Mouse (Mus musculus): ENCODE measurements around the gene Pp2d1. TPM values are rescaled to one million over a fixed set of nuclear protein-coding genes. Genes with fewer than 3 reads are reported as not detected.

The Pp2d1 gene
- polyA plus RNA-seq, 1 experiment from 2014 or later: 0.35 TPM

DNA sequence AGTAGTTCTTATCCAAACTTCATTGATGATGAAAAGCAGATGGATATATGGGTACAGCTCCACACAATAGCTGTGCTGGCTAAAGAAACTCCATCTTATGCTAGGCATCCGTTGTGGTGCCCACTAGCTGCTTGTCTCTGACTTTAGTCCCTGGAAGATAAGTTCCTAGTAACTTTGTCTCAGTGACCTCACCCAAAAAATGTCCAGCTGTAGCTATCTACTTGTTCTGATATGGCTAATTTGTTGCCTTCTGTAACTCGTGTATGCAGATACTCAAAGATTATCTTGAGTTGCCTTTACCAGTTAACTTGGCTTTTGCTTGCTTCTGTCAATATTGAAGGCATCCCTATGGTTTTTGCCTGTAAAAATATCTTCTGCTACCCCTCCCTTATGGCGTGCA, 15.6 kb upstream of the Pp2d1 start:
- Histone ChIP-seq H3K4me1 (ENCODE audit: control insufficient read depth, insufficient read depth, low read length) (no peaks in the 10 kb centered on the region), H3K4me3 (ENCODE audit: low read length) (no peak overlapping the region), H3K9me3 (ENCODE audit: control insufficient read depth, low read length) (no peaks in the 10 kb centered on the region), H3K4me2 (replicated peaks; ENCODE audit: low read depth, low read length) (no peak overlapping the region), H3K9ac (ENCODE audit: low read depth, low read length) (no peak overlapping the region), H3K27me3 (ENCODE audit: control insufficient read depth, insufficient read depth, low read length) (no peaks in the 10 kb centered on the region), H3K36me3 (ENCODE audit: control insufficient read depth, insufficient read depth, low read length) (no peaks in the 10 kb centered on the region), H3K27ac (ENCODE audit: low read depth, low read length) (no peak overlapping the region)
- ATAC-seq (ENCODE audit: low FRiP score, low TSS enrichment): no peak
- 82% methylated on average over 3 of the region's 3 CpGs for WGBS

DNA sequence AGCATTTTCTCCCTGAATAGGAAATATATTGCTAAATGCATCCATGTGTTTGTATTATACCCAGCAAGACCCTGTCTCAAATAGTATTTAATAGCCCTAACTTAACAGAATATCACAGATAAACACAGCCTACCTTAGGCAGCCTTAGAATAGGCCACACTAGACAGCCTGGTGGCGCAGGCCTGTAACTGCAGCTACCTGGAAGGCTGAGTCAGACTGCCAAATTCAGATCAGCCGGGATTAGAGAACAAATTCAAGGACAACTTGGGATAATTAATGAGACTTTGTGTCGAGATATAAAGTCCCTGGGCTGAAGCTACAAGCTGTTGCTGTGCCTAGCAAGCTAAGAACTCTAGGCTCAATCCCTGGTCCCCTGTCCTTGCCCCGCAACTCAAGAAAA, 14.8 kb upstream of the Pp2d1 start:
- Histone ChIP-seq H3K27ac (ENCODE audit: low read depth, low read length) (no peak overlapping the region), H3K9me3 (ENCODE audit: control insufficient read depth, low read length) (no peaks in the 10 kb centered on the region), H3K9ac (ENCODE audit: low read depth, low read length) (no peak overlapping the region), H3K36me3 (ENCODE audit: control insufficient read depth, insufficient read depth, low read length) (no peaks in the 10 kb centered on the region), H3K4me2 (replicated peaks; ENCODE audit: low read depth, low read length) (no peak overlapping the region), H3K4me1 (ENCODE audit: control insufficient read depth, insufficient read depth, low read length) (no peaks in the 10 kb centered on the region), H3K4me3 (ENCODE audit: low read length) (no peak overlapping the region), H3K27me3 (ENCODE audit: control insufficient read depth, insufficient read depth, low read length) (no peaks in the 10 kb centered on the region)
- WGBS: 76% methylated on average over 4 of the region's 4 CpGs
- ATAC-seq (ENCODE audit: low FRiP score, low TSS enrichment): no peak

DNA sequence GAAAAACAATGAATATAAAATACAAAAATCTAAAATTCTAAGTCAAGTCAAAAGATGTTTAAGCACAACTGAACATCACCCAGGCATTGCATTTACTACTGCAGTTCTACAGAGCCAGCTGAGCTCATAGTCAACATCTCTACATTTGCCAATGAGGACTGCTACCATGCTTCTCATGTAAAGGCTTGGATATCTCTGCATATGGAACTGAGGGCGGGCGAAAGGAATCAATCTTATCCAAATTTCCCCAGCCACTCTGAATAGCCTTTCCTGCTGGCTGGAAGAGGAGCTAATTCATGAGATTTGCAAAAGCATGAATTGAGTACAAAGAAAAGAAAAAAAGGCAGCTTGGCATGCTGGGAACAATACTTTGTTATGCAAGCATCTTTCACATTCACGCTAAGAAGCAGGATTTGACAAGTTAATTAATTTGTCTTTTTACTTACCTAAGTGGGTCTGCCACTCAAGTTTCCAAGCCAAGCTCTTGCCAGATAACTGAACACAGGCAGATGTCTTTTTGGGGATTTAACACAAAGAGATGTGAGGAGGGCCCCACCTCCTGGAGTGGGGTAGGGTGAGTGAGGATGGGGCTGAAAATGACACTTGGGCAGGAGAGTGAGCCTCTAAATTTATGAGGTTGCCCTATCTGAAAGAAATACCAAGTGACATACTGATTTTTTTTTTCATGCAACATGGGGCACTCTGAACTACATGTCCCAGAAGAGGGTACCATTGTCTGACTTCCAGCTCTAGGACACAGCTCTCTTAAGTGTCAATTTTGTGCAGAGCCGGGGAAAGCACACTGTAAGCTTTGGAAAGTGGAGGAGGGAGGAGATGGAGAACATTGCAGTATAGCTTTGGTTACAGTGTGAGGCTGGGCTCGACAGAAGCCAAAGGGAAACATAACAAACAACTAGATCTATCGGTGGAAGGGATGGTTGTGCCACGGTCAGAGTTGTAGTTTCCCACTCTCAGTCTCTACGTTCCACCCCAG, 12.4 kb upstream of the Pp2d1 start:
- ATAC-seq (ENCODE audit: low FRiP score, low TSS enrichment): no peak
- H3K4me1 ChIP-seq (ENCODE audit: control insufficient read depth, insufficient read depth, low read length): no peaks in the 10 kb centered on the region
- H3K9me3 ChIP-seq (ENCODE audit: control insufficient read depth, low read length): no peaks in the 10 kb centered on the region
- H3K4me3 ChIP-seq (ENCODE audit: low read length): no peak overlapping the region
- no peak overlapping the region for H3K9ac ChIP-seq (ENCODE audit: low read depth, low read length)
- 80% methylated on average over 8 of the region's 8 CpGs for WGBS
- H3K36me3 ChIP-seq (ENCODE audit: control insufficient read depth, insufficient read depth, low read length): no peaks in the 10 kb centered on the region
- no peaks in the 10 kb centered on the region for H3K27me3 ChIP-seq (ENCODE audit: control insufficient read depth, insufficient read depth, low read length)
- H3K4me2 ChIP-seq (replicated peaks; ENCODE audit: low read depth, low read length): no peak overlapping the region
- no peak overlapping the region for H3K27ac ChIP-seq (ENCODE audit: low read depth, low read length)

DNA sequence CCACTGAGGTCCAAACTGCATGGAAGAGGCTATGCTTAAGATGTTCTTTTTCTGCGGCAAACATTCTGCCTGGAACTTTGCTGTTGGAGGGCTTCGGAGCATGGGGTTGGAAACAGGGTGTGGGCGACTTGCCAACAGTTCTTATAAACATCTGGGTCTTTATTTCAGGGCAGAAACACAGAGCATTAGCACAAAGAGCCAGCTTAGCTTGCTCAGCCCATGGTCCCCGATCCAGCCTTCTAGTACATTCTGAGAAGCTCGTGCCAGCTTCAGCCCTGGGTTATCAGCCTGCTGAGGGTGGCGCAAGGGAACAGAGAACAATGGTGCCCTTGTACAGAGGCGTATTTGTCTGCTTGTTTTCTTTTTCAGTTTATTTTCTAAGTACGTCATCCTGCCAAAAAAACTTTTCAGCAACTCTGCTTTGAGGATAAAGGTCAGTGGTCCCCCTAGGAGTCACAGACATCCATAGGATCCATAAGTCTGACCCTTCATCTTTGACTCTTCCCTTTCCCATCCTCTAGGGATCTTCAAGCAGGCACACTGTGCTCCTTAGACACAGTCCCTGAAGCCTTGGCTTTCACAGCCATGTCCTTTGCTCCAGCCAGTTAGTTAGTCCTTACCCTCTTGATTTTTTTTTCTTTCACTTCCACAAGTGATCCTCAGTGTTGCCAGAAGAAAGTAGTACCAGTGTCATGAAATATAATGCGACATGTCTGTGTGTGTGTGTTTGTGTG, 4.5 kb upstream of the Pp2d1 start:
- no peaks in the 10 kb centered on the region for H3K9me3 ChIP-seq (ENCODE audit: control insufficient read depth, low read length)
- H3K27ac ChIP-seq (ENCODE audit: low read depth, low read length): no peak overlapping the region
- no peaks in the 10 kb centered on the region for H3K4me1 ChIP-seq (ENCODE audit: control insufficient read depth, insufficient read depth, low read length)
- H3K4me3 ChIP-seq (ENCODE audit: low read length): no peak overlapping the region
- no peak for ATAC-seq (ENCODE audit: low FRiP score, low TSS enrichment)
- no peaks in the 10 kb centered on the region for H3K27me3 ChIP-seq (ENCODE audit: control insufficient read depth, insufficient read depth, low read length)
- WGBS: 78% methylated on average over 9 of the region's 9 CpGs
- H3K4me2 ChIP-seq (replicated peaks; ENCODE audit: low read depth, low read length): no peak overlapping the region
- no peaks in the 10 kb centered on the region for H3K36me3 ChIP-seq (ENCODE audit: control insufficient read depth, insufficient read depth, low read length)
- H3K9ac ChIP-seq (ENCODE audit: low read depth, low read length): no peak overlapping the region

DNA sequence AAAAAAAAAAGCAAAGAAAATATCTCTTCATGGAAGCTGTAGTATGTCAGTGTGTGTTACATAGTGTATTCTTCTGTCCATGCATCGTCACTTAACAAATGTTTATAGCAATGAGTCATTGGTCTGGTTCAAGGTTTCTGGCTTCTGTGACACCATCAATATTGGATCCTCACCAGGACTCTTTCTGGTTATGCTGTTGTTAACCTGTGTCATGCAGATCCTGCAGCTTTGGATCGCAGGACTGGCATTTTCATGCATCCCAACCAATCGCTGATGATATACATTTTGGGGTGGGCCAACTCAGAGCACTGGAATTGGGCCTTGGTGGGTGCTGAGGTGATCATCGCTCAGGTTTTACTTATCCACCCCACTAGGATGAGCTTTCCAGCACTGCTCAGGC, 3.3 kb upstream of the Pp2d1 start:
- H3K36me3 ChIP-seq (ENCODE audit: control insufficient read depth, insufficient read depth, low read length): no peaks in the 10 kb centered on the region
- H3K4me2 ChIP-seq (replicated peaks; ENCODE audit: low read depth, low read length): no peak overlapping the region
- H3K9ac ChIP-seq (ENCODE audit: low read depth, low read length): no peak overlapping the region
- no peaks in the 10 kb centered on the region for H3K27me3 ChIP-seq (ENCODE audit: control insufficient read depth, insufficient read depth, low read length)
- no peaks in the 10 kb centered on the region for H3K9me3 ChIP-seq (ENCODE audit: control insufficient read depth, low read length)
- H3K4me3 ChIP-seq (ENCODE audit: low read length): no peak overlapping the region
- ATAC-seq (ENCODE audit: low FRiP score, low TSS enrichment): no peak
- H3K4me1 ChIP-seq (ENCODE audit: control insufficient read depth, insufficient read depth, low read length): no peaks in the 10 kb centered on the region
- WGBS: 93% methylated on average over 4 of the region's 4 CpGs
- no peak overlapping the region for H3K27ac ChIP-seq (ENCODE audit: low read depth, low read length)

DNA sequence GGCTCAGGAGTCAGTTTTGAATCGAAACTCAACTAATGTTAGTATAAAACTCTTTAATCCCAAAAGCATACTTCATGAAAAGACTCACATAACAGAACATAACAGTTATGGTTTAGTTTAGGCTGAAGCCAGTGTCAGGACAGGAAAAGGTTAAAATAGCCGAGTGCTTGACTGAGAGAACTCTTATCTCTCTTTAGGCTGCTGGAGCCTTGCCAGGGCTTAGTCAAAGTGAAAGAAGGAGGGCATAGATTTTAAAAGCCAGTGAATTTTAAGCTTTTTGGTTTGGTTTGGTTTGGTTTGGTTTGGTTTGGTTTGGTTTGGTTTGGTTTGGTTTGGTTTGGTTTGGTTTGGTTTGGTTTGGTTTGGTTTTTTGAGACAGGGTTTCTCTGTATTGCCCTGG, 6.8 kb downstream of the Pp2d1 start:
- no peaks in the 10 kb centered on the region for H3K27me3 ChIP-seq (ENCODE audit: control insufficient read depth, insufficient read depth, low read length)
- H3K4me2 ChIP-seq (replicated peaks; ENCODE audit: low read depth, low read length): no peak overlapping the region
- no peaks in the 10 kb centered on the region for H3K4me1 ChIP-seq (ENCODE audit: control insufficient read depth, insufficient read depth, low read length)
- WGBS: 72% methylated on average over 2 of the region's 2 CpGs
- no peak for ATAC-seq (ENCODE audit: low FRiP score, low TSS enrichment)
- H3K9me3 ChIP-seq (ENCODE audit: control insufficient read depth, low read length): no peaks in the 10 kb centered on the region
- no peak overlapping the region for H3K4me3 ChIP-seq (ENCODE audit: low read length)
- no peaks in the 10 kb centered on the region for H3K36me3 ChIP-seq (ENCODE audit: control insufficient read depth, insufficient read depth, low read length)
- no peak overlapping the region for H3K27ac ChIP-seq (ENCODE audit: low read depth, low read length)
- H3K9ac ChIP-seq (ENCODE audit: low read depth, low read length): no peak overlapping the region

DNA sequence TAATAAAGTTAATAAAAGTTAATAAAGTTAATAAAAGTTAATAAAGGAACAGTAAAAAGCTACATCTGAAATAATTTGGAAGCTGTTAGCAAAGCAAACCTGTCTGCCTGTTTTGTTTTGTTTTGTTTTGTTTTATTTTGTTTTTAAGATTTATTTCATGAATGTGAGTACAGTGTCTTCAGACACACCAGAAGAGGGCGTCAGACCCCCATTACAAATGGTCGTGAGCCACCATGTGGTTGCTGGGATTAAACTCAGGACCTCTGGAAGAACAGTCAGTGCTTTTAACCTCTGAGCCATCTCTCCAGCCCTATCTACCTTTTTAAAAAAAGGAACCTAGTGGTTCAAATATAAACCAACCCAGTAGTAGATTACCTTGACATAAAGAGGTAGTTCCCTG, 8.1 kb downstream of the Pp2d1 start:
- Histone ChIP-seq H3K27me3 (ENCODE audit: control insufficient read depth, insufficient read depth, low read length) (no peaks in the 10 kb centered on the region), H3K4me1 (ENCODE audit: control insufficient read depth, insufficient read depth, low read length) (no peaks in the 10 kb centered on the region), H3K4me3 (ENCODE audit: low read length) (no peak overlapping the region), H3K4me2 (replicated peaks; ENCODE audit: low read depth, low read length) (no peak overlapping the region), H3K36me3 (ENCODE audit: control insufficient read depth, insufficient read depth, low read length) (no peaks in the 10 kb centered on the region), H3K27ac (ENCODE audit: low read depth, low read length) (no peak overlapping the region), H3K9ac (ENCODE audit: low read depth, low read length) (no peak overlapping the region), H3K9me3 (ENCODE audit: control insufficient read depth, low read length) (no peaks in the 10 kb centered on the region)
- WGBS: 54% methylated on average over 2 of the region's 2 CpGs
- ATAC-seq (ENCODE audit: low FRiP score, low TSS enrichment): no peak

DNA sequence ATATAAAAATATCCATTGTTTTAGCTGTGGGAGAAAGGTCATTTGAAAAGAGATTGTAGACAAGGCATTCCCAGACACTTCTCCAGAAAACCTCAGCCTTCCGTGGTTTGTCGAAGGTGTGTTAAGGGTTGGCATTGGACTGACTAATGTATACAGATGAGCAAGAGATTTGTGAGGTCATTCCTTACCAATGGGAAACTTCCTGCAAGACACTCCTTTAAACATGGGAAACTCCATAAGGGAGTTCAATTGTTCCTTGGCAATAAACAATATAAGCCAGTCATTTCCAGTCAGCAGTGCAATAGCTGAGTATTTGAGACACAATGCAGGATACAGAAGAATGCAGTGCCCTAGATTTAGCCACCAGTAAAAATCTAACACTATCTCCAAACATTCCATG, 11.2 kb downstream of the Pp2d1 start:
- Histone ChIP-seq H3K36me3 (ENCODE audit: control insufficient read depth, insufficient read depth, low read length) (no peaks in the 10 kb centered on the region), H3K27me3 (ENCODE audit: control insufficient read depth, insufficient read depth, low read length) (no peaks in the 10 kb centered on the region), H3K4me3 (ENCODE audit: low read length) (no peak overlapping the region), H3K9me3 (ENCODE audit: control insufficient read depth, low read length) (no peaks in the 10 kb centered on the region), H3K4me1 (ENCODE audit: control insufficient read depth, insufficient read depth, low read length) (no peaks in the 10 kb centered on the region), H3K9ac (ENCODE audit: low read depth, low read length) (no peak overlapping the region), H3K4me2 (replicated peaks; ENCODE audit: low read depth, low read length) (no peak overlapping the region), H3K27ac (ENCODE audit: low read depth, low read length) (no peak overlapping the region)
- WGBS: 91% methylated on average over 2 of the region's 2 CpGs
- ATAC-seq (ENCODE audit: low FRiP score, low TSS enrichment): no peak

DNA sequence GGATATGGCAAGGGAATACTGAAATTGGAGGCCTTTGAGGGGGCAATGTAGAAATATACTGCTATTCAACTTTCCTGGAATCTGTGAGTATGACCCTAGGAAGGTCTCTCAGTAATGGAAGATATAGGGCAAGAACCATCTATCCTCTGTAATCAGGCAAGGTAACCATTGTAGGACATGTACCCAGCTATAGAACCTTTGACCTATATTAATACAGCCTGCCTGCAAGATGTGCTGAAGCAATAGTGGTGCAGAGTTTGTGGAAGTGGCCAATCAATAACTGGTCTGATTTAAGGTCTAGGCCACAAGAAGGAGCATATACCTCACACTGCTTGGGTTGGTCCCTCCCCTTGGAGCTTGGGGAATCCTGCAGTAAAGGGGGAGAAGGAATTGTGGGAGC, 18.7 kb downstream of the Pp2d1 start:
- no peak overlapping the region for H3K4me3 ChIP-seq (ENCODE audit: low read length)
- no peak overlapping the region for H3K27ac ChIP-seq (ENCODE audit: low read depth, low read length)
- H3K36me3 ChIP-seq (ENCODE audit: control insufficient read depth, insufficient read depth, low read length): no peaks in the 10 kb centered on the region
- H3K27me3 ChIP-seq (ENCODE audit: control insufficient read depth, insufficient read depth, low read length): no peaks in the 10 kb centered on the region
- ATAC-seq (ENCODE audit: low FRiP score, low TSS enrichment): no peak
- H3K9ac ChIP-seq (ENCODE audit: low read depth, low read length): no peak overlapping the region
- no peaks in the 10 kb centered on the region for H3K9me3 ChIP-seq (ENCODE audit: control insufficient read depth, low read length)
- H3K4me2 ChIP-seq (replicated peaks; ENCODE audit: low read depth, low read length): no peak overlapping the region
- H3K4me1 ChIP-seq (ENCODE audit: control insufficient read depth, insufficient read depth, low read length): no peaks in the 10 kb centered on the region
